Mouse (Mus musculus): ENCODE data around the gene Smim12.

Smim12 gene

DNA sequence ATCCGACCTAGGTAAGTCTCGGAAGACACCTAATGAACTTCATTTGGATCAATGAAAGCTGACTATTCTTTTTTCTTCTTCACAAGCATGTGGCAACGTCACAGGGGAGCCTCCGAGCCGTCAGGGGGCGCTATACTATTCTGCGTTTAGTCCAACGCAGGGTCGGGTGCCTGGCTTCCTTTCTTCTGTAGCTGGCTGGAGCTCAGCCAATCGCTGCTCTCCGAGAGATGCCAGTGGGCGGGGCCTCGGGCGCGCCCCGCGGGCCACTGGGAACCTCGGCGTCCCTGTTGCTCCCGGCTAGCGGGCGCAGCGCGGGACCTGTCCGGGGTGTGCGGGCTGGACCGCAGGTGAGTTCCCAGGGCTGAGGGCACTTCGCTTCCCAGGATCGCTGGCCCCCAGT lies at the start of gene Smim12:
Gene Smim12, plus strand, starts transcription at position 233 of the 400 bp plus-strand sequence.
- in situ Hi-C loops (cut with MboI, MseI) = loop anchor here (5.0 to 10.0 kb wide), 2 partner anchors 69 to 179 kb away; partner anchors contain the start of genes Gja4 and Zmym1

- in situ Hi-C loops (cut with MboI, MseI) = loop anchor here (5.0 to 10.0 kb wide), 2 partner anchors 68 to 1280 kb away; no protein-coding TSS in a partner anchor
These were observed 48.9 kb upstream of the Smim12 start for GRCm38 (mm10) chr4:127194477-127195269.

DNA sequence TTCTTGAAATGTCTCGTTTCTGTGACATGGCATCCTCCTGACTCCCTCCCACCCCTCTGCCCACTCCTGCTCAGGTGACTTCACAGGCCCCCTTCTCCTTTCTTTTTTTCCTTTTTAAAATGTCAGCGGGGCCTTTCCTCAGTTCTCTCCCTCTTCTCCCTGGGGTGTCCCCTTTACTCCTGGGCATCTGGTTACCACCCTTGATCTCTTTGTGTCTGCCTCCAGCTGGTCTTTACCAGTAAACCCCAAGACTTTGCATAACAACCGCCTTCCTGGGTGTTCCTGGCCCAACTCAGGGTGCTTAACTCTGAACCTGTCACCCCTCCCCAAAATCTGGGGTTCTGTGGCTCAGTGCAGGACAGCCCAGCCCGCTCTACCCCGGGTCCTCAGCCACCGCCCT lies 45.0 kb upstream of the Smim12 start:
- in situ Hi-C loops (cut with MboI, MseI) = loop anchor here (10.0 kb wide), 1 partner anchor 1284 kb away; no protein-coding TSS in a partner anchor

DNA sequence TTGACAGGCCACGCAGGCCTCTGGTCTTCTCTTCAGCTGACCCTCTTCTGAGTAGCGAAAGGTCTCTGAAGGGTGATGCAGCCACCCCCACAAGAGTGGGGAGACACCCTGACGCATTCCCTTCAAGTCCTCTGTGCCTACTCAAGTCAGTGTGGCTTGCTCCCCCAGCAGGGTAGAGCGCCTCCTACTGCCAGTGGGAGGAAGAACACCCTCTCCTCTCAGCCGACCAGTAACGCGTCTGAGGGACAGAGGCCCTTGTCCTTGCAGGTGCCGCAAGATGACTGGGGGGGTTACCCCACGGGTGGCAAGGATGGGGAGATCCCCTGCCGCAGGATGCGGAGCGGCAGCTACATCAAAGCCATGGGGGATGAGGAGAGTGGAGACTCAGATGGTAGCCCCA lies 44.2 kb upstream of the Smim12 start:
- in situ Hi-C loops (cut with MboI, MseI) = loop anchor here (10.0 kb wide), 1 partner anchor 1285 kb away; no protein-coding TSS in a partner anchor

DNA sequence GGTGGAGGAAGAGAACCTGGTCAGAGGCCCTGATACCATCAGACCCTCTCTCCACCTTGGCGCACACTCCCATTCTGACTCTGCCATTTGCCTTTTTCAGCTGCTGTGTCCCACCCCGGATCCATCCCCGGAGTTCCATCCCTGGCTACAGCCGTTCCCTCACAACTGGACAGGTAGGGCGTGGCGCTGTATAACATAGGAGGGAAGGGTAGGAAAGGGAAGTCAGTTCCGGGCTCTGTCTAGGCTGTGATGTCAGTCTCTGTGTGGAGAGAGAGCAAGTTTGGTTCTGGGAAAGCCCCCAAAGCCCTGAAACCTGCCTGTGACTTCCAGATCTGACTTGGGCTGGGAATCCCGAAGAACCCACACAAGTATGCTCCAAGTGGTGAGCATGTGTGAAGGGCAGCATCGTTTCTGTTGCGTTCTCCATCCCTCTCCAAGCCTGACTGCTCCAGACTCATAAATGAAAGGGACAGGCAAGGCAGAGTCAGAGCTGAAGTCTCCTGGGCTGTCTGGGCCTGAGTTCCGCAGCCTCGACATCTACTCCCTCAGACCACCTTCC lies 43.3 kb upstream of the Smim12 start:
- in situ Hi-C loops (cut with MboI, MseI) = no loop called here

GRCm38 (mm10) chr4:127200769-127201617 lies 42.6 kb upstream of the Smim12 start:
- in situ Hi-C loops (cut with MboI, MseI) = no loop called here

- in situ Hi-C loops (cut with MboI, MseI) = no loop called here
These were observed 40.5 kb upstream of the Smim12 start for GRCm38 (mm10) chr4:127203081-127203480.

GRCm38 (mm10) chr4:127211318-127211717 lies 32.3 kb upstream of the Smim12 start:
- in situ Hi-C loops (cut with MboI, MseI) = no loop called here

GRCm38 (mm10) chr4:127214510-127214909 lies 29.1 kb upstream of the Smim12 start:
- in situ Hi-C loops (cut with MboI, MseI) = no loop called here

DNA sequence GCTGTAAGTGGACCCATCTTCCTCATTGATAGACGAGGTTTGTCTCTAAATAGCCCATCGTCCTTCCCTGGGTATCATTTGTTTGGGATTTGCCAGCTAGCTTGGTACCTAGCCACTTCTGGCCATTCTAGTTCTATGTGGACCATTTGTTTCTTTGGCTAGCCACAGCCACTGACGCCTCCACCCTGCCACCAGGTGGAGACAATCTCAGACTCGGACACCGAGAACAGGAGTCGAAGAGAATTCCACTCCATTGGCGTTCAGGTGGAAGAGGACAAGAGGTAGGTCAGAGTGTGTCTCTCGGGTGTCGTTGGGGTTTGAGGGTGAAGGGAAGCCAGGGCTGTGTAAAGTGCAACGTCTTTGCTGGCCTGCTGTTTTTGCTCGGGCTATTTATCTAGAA lies 28.5 kb upstream of the Smim12 start:
- in situ Hi-C loops (cut with MboI, MseI) = no loop called here

DNA sequence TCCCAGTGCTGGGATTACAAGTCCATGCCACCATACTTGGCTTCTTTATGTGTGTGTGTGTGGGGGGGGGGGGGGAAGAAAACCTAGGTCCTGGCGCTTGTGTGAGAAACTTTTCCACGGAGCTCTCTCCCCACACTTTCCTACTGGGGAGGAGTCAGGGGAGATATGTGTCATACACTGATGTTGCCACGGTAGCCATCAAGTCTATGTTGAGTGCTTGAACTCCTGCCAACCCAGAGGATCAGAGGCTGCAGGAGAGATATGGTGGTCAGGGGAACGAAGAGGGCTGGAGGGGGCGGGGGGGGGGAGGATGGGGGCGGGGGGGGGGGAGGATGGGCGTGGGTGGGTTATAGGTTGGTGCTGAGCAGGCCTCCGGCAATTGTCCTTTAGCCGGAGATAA lies 27.8 kb upstream of the Smim12 start:
- in situ Hi-C loops (cut with MboI, MseI) = no loop called here

GRCm38 (mm10) chr4:127216251-127216651 lies 27.3 kb upstream of the Smim12 start:
- in situ Hi-C loops (cut with MboI, MseI) = no loop called here

DNA sequence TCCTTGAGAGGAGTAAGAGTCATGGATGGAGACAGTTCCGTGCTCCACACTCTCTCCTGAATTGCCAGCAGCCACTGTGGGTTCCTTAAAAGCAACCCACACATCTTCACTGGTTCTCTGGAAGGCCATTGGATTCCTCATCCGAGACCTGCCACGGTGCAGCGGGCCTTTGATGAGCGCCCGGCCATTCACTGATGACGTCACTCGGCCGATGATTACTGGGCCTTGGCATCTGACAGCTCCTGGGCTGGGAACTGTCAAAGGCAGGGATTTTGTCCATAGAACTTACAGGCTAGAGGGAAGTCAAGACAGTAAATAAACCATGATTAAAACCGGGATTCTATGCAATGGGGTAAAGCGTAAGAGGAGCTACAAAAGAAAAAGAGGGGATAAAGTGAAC lies 26.5 kb upstream of the Smim12 start:
- in situ Hi-C loops (cut with MboI, MseI) = no loop called here

- in situ Hi-C loops (cut with MboI, MseI) = no loop called here
These were observed 20.3 kb upstream of the Smim12 start for GRCm38 (mm10) chr4:127223291-127223690.

DNA sequence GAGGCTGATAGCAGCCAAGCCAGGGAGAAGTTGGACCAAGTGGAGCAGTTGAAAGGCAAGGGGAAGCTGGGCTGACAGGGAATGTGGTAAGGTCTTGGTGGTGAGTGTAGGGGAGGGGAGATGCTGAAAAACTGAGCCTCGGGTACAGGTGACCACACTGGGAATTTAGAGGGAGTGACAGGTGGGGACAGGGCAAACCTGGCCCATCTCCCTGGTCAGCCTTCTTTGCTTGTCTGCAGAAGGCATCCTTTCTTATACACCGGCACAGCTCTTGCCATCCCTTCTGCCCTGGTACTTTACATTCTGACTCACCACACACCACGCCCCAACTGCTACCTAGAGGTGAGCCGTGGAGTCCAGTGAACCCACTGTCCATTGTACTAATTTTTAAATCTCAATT lies 19.8 kb upstream of the Smim12 start:
- in situ Hi-C loops (cut with MboI, MseI) = no loop called here

DNA sequence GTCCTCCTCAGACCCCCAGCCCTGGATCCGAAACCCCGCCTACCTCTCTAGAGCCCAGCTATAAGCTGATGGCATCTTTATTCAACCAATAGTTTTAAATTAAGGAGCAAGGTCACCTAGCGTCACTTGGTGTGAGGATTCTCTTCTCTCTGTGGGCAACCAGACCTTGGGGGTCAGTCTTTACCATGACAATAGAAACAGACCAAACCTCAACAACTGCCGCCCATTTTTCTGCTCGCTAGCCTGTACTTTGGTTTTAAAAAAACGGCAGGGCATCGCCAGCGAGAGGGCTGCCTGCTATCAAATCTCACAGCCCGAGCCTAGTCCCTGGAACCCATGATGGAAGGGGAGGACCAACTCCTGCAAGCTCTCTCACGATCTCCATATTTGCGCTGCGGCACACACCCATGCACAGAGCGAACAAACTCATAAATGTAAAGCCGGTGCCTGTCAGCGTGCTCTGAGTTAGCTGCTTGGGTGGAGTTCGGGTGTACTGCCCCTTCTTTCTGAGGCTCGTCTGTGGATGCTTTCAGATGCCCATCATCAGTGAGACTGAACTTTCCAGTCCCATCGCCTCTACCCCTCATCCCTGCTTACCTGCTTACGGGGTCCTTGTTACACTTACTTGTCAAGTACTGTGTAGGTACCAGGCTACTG lies 19.0 kb upstream of the Smim12 start:
- in situ Hi-C loops (cut with MboI, MseI) = no loop called here

DNA sequence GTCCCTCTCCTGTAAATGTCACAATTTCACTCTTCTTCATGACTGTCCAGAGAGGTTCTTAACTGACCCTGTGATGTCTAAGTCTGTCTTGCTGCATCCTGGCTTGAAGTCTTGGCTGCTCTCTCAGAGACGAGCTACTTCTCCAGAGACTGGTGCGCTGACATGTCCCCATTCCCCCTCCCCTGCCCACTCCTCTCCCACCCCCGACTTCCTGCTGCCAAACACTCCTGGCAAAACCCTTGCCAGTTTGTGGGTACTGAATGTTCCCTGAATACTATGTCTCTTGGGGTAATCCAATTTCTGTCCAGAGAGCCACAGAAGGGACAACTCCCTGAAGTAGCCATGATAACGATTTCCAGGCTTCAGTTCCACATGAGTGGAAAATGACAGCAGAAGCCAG lies 17.5 kb upstream of the Smim12 start:
- in situ Hi-C loops (cut with MboI, MseI) = no loop called here

DNA sequence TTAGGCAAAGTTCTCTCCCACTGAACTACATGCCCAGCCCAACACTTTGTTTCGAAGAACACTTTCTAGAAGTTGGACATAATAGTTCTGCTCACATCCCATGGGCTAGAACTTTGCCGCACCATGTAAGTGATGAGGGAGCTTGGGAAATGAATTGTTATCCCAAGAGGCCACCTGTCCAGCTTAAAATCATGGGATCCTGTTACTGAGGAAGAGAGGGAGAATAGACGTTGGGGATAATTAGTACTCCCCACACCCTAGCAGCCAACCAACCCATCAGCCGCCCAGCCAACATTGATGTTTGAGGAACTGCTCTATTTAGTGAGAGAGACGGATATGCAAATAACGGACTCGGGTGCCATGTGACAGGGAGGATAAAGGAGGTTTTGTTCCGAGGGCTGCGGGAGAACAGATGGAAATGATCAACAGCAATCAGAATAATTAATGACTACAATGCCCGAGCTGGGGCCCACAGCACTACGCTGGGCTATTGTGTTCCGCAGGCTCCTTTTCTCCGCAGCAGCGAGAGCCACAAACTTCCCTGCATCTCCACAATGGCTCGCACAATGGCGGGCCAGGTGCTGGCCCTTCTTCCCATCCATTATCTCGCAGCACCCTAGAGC lies 16.4 kb upstream of the Smim12 start:
- in situ Hi-C loops (cut with MboI, MseI) = no loop called here

- in situ Hi-C loops (cut with MboI, MseI) = no loop called here
These were observed 11.6 kb upstream of the Smim12 start for GRCm38 (mm10) chr4:127232028-127232427.

DNA sequence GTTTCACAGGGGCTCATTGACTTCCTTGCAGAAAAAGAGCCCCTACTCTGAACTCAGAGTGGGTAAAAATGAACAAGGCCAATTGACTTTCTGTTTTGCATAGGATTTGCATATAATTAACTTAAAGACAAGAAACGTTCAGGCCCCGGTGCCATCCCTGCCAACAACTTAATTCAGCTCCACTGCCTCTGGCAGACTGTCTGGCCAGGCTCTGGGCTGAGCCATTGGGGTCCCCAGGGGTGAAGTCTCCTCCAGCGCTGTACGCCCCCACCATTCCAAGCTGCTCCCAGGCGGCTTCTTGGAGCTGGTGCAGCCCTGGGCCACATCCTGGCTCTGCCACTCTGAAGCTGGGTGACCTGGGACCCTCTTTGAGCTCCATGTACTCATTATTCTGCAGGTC lies 11.0 kb upstream of the Smim12 start:
- in situ Hi-C loops (cut with MboI, MseI) = no loop called here

DNA sequence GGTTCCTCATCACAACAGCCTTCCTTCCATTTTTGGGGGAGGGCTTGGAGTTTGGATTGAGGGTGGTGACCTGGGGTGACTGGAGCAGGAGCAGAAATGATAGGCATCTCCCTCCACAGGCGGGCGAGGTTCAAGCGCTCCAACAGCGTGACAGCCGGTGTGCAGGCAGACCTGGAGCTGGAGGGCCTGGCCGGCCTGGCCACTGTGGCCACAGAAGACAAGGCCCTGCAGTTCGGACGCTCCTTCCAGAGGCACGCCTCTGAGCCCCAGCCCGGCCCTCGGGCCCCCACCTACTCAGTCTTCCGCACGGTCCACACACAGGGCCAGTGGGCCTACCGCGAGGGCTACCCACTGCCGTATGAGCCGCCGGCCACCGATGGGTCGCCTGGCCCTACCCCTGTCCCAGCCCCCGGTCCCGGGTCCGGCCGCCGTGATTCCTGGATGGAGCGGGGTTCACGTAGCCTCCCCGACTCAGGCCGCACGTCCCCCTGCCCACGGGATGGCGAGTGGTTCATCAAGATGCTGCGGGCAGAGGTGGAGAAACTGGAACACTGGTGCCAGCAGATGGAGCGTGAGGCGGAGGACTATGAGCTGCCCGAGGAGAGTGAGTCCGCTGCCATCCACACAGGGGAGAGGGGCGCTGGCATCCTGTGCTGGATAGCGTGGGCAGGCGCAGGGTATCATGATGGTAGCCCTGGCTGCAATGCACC lies 10.0 kb upstream of the Smim12 start:
- in situ Hi-C loops (cut with MboI, MseI) = no loop called here
